Mouse (Mus musculus) spleen, postnatal 0 days (tissue): ENCODE data around the gene Dlx1. TPM values are rescaled to one million over a fixed set of nuclear protein-coding genes. Genes with fewer than 3 reads are reported as not detected.

Experiments
- polyA plus RNA-seq: library from polyadenylated mRNA; unstranded; fragments of >200 nt; fragmentation: Nextera tagmentation; extraction: Ambion mirVana; gene quantifications from 2 replicates; pipeline ENCODE4 v1.2.1, GENCODE M21; 2015

The Dlx1 gene
- 0.07 and 0.14 TPM in 2 replicates for polyA plus RNA-seq

DNA sequence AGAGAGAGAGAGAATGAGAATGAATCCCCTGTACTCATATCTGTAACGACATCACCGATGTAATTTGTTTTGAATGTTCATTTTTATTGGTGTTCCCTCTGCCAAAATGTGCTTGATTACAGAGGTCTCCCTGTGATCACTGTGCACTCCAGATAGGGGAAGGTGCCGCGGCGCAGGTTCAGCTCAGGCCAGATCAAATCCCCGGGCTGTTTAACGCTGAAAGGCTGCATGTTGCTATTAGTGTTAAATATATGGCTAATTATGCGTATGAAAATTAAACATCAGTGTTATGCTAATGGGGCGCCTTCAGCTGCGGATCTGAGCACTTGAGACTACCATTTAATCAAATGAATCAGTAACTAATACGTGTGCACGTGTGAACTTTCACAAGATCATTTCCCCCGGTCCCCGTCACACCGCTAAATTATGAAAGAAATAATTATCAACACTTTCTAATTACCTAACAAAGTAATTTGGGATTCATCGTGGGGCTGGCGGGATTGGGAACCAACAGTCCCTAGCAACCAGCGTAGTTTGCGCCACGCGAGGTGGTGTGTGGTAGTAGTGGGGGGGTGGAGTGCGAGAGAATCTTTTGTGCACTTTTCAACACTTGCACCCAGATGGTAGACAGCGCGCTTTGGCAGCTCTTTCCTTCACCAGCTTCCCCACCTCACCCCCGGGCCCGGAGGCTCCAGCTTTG is at the start of gene Dlx1:
Gene Dlx1 (plus strand): TSS at position 100 of the 700 bp plus-strand sequence.

DNA sequence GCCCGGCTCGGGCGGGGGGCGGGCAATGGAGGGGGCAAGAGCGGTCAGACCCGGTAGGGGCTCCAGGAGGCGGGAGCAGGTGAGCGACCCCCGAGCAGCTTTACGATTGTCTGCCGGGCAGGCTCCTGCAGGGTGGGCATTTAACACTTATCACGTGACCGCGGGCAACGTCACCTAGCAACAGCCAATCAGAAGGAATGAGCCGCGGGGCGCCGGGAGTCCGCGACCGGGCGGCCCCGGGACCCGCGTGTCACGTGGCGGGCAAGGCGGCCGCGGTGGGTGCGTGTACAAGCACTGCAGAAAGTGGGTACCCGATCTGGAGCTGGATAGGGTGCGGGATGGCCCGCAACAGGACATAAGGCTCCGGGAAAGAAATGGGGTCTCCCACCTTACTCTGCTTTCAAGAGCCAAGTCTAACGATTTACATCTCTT is 18.7 kb downstream of the Dlx1 start, which contains the start of gene Dlx2:
Gene Dlx2 (minus strand): TSS at position 115 of the 432 bp plus-strand sequence.

Other genes starting within 250 kb of the Dlx1 start
- 31.8 and 34.0 TPM in 2 replicates for gene Slc25a12, start 160.4 kb upstream of the Dlx1 start, polyA plus RNA-seq
- gene Hat1, start 139.2 kb upstream of the Dlx1 start, polyA plus RNA-seq = 128 and 158 TPM in 2 replicates
- 22.3 and 23.4 TPM in 2 replicates for gene Metap1d, start 74.8 kb upstream of the Dlx1 start, polyA plus RNA-seq
- not detected in 2 replicates for gene Dlx2, start 18.6 kb downstream of the Dlx1 start, polyA plus RNA-seq
- 16.3 and 19.5 TPM in 2 replicates for gene Itga6, start 217.5 kb downstream of the Dlx1 start, polyA plus RNA-seq